Mouse (Mus musculus) heart, postnatal 0 days (tissue): Measurements from ENCODE around the gene 9330159F19Rik. TPM values are rescaled to one million over a fixed set of nuclear protein-coding genes. Genes with fewer than 3 reads are reported as not detected.

ENCODE experiments used
- ATAC-seq: fragments of 200-750 bp; cut with Nextera tagmentation; 2 replicates; pipeline ENCODE4 v1.8.0; 2017; ENCODE audit warnings: low read depth, moderate number of reproducible peaks, moderate library complexity; ENCODE audit not compliant: insufficient read depth
- DNase-seq: peaks from one replicate; pipeline ENCODE4 v3.0.0-alpha.2; 2016; ENCODE audit warnings: low spot score
- H3K27ac ChIP-seq: fragments of 300-500 bp; sonication (generic); 2 replicates; pipeline ENCODE4 v1.5.1; 2014; ENCODE audit warnings: low read depth, mild to moderate bottlenecking
- H3K27me3 ChIP-seq: fragments of 300-500 bp; sonication (generic); 2 replicates; pipeline ENCODE4 v1.6.1; 2014; ENCODE audit warnings: low read length, mixed read lengths; ENCODE audit not compliant: control insufficient read depth, insufficient read depth
- H3K36me3 ChIP-seq: fragments of 300-500 bp; sonication (generic); replicated peaks from 2 replicates; pipeline ENCODE4 v1.6.1; 2014; ENCODE audit warnings: low read length, mixed read lengths; ENCODE audit not compliant: control insufficient read depth, insufficient read depth
- H3K4me1 ChIP-seq: fragments of 300-500 bp; sonication (generic); 2 replicates; pipeline ENCODE4 v1.6.1; 2014; ENCODE audit warnings: antibody characterized with exemption; ENCODE audit not compliant: control insufficient read depth, insufficient read depth
- H3K4me2 ChIP-seq: fragments of 300-500 bp; sonication (generic); 2 replicates; pipeline ENCODE4 v1.6.1; 2014; ENCODE audit warnings: low read depth, mild to moderate bottlenecking, low read length, moderate library complexity
- H3K4me3 ChIP-seq: fragments of 300-500 bp; sonication (generic); 2 replicates; pipeline ENCODE4 v1.5.1; 2014; ENCODE audit warnings: low read depth, low read length
- H3K9ac ChIP-seq: fragments of 300-500 bp; sonication (generic); replicated peaks from 2 replicates; pipeline ENCODE4 v1.6.1; 2014; ENCODE audit warnings: low read depth, low read length, mixed read lengths
- H3K9me3 ChIP-seq: fragments of 300-500 bp; sonication (generic); replicated peaks from 2 replicates; pipeline ENCODE4 v1.6.1; 2016; ENCODE audit warnings: low read length; ENCODE audit not compliant: control insufficient read depth
- CTCF ChIP-seq: IDR thresholded peaks from 2 replicates; pipeline ENCODE4 v1.5.1; 2016; ENCODE audit warnings: antibody characterized with exemption, control low read depth, low read depth
- EP300 ChIP-seq: IDR thresholded peaks from 2 replicates; pipeline ENCODE4 v1.6.1; 2016; ENCODE audit warnings: antibody characterized with exemption, low read depth
- WGBS: fragments of 180-500 bp; shearing (Covaris S2); extraction: QIAGEN DNeasy Blood & Tissue Kit; methylation state at CpG from one replicate; pipeline ENCODE4 v1.1.7; 2014; 5-methylcytosine and 5-hydroxymethylcytosine counted together
- polyA plus RNA-seq: library from polyadenylated mRNA; unstranded; fragments of >200 nt; fragmentation: Nextera tagmentation; extraction: Ambion mirVana; gene quantifications from 2 replicates; pipeline ENCODE4 v1.2.1, GENCODE M21; 2015
- total RNA-seq: library from RNA; depleted of rRNA; stranded (reverse); fragments of >200 nt; gene quantifications from 2 replicates; pipeline ENCODE4 v1.2.3, GENCODE M21; 2014; ENCODE audit warnings: low replicate concordance

Gene 9330159F19Rik
- total and polyA plus RNA-seq, 2 experiments from 2014 or later = not detected

DNA sequence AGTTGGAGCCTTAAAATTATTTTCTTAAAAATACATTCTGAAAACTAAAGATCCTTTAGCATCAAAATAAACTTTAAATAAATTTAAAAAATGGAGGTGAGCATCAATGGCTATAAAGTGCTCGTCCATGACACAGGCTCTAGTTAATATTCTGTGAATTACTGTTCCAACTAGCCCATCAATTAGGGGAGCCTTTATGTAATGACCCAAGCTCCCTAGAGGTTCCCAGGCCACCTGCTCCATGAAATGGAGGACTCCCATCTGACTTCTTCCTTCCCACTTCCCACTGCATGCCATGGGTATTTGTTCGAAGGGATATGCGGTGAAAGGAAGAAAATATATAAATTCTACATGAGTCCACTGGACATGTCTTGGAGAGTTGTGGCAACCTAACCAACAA lies 31.2 kb upstream of the 9330159F19Rik start:
- no peak for DNase-seq
- no peak for ATAC-seq
- Histone ChIP-seq H3K36me3 (no peaks in the 10 kb centered on the region), H3K9ac (no peak overlapping the region), H3K4me1 (no peaks in the 10 kb centered on the region), H3K27me3 (no peaks in the 10 kb centered on the region), H3K27ac (no peak overlapping the region), H3K4me2 (no peak overlapping the region), H3K4me3 (no peak overlapping the region), H3K9me3 (no peaks in the 10 kb centered on the region)
- 85% methylated on average over 3 of the region's 3 CpGs for WGBS
- TF ChIP-seq CTCF (no peak), EP300 (no peak)

DNA sequence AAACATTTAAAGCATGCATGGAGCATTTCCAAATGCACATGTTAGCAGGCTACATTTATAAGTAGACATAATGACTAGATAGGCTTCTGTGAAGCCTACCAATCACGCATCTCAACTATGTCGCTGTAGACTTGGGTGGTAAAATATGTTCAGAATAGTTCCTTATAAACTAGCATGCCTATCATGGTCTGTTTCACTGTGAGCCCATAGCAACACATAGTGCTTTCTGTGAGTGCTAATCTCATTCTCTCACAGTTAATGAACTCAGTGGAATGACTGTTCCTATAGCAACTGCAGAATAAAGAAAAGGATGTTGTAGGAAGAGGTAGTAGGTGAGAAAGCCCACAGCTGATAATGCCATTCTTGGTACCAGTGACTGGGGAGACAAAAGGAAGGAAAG lies 30.4 kb upstream of the 9330159F19Rik start:
- no peak overlapping the region for H3K9ac ChIP-seq
- H3K27ac ChIP-seq = no peak overlapping the region
- no peak for TF ChIP-seq CTCF
- no peak for TF ChIP-seq EP300
- H3K4me2 ChIP-seq = no peak overlapping the region
- no peaks in the 10 kb centered on the region for H3K27me3 ChIP-seq
- no peak for DNase-seq
- ATAC-seq = no peak
- H3K9me3 ChIP-seq = no peaks in the 10 kb centered on the region
- no peaks in the 10 kb centered on the region for H3K4me1 ChIP-seq
- H3K36me3 ChIP-seq = no peaks in the 10 kb centered on the region
- WGBS = 84% methylated on average over 2 of the region's 2 CpGs
- no peak overlapping the region for H3K4me3 ChIP-seq

- no peaks in the 10 kb centered on the region for H3K27me3 ChIP-seq
- H3K36me3 ChIP-seq = no peaks in the 10 kb centered on the region
- TF ChIP-seq CTCF (no peak), EP300 (no peak)
- H3K27ac ChIP-seq = no peak overlapping the region
- ATAC-seq (no peak), DNase-seq (no peak)
- no peak overlapping the region for H3K9ac ChIP-seq
- H3K9me3 ChIP-seq = no peaks in the 10 kb centered on the region
- H3K4me2 ChIP-seq = no peak overlapping the region
- H3K4me1 ChIP-seq = no peaks in the 10 kb centered on the region
- no peak overlapping the region for H3K4me3 ChIP-seq
These were observed 17.6 kb upstream of the 9330159F19Rik start for GRCm38 (mm10) chr10:29193769-29194168.

DNA sequence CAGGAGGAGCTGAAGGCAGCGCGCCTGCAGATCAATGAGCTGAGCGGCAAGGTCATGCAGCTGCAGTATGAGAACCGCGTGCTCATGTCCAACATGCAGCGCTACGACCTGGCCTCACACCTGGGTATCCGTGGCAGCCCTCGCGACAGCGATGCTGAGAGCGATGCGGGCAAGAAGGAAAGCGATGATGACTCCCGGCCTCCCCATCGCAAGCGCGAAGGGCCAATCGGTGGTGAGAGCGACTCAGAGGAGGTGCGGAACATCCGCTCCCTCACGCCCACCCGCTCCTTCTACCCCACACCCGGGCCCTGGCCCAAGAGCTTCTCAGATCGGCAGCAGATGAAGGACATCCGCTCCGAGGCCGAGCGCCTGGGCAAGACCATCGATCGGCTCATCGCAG lies 14.6 kb upstream of the 9330159F19Rik start:
- H3K9ac ChIP-seq = no peak overlapping the region
- H3K27ac ChIP-seq = no peak overlapping the region
- H3K4me1 ChIP-seq = no peaks in the 10 kb centered on the region
- no peak overlapping the region for H3K4me3 ChIP-seq
- WGBS = 93% methylated on average over 33 of the region's 33 CpGs
- no peaks in the 10 kb centered on the region for H3K27me3 ChIP-seq
- no peak for DNase-seq
- no peak for TF ChIP-seq CTCF
- TF ChIP-seq EP300 = no peak
- no peak for ATAC-seq
- no peak overlapping the region for H3K4me2 ChIP-seq
- H3K9me3 ChIP-seq = no peaks in the 10 kb centered on the region
- no peaks in the 10 kb centered on the region for H3K36me3 ChIP-seq

- H3K9me3 ChIP-seq = no peaks in the 10 kb centered on the region
- no peak within 1 kb of the TSS for H3K27ac ChIP-seq
- DNase-seq (no peak), ATAC-seq (no peak)
- WGBS = 75% methylated on average over 7 of the region's 7 CpGs
- TF ChIP-seq CTCF = no peak
- TF ChIP-seq EP300 = no peak
- no peak within 1 kb of the TSS for H3K4me2 ChIP-seq
- H3K9ac ChIP-seq = no peak within 1 kb of the TSS
- H3K4me3 ChIP-seq = no peak within 1 kb of the TSS
- no peaks in the 10 kb centered on the region for H3K27me3 ChIP-seq
- H3K36me3 ChIP-seq = no peaks in the 10 kb centered on the region
- no peaks in the 10 kb centered on the region for H3K4me1 ChIP-seq
These were observed 12.8 kb upstream of the 9330159F19Rik start, which contains the start of gene Gm49353 for GRCm38 (mm10) chr10:29198642-29199041. Gm49353 (plus strand) TSS chr10:29198954.

DNA sequence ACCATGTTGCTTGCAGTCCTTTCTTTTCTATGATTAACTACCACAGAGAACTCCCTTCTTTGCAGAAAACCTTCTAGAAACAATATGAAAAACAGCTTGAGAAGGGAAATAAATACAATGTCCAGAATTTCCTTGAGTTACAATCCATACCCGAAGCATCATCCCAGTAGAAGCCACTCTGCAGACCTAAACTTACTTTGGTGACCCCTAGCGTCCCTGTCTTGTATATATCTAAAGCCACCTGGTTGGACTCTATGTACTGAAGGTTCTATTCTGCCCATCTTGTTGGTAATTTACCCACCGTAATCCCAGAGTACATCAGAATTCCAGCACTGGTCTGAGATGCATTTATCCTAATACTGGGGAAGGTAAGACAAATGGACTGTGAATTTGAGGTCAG lies 11.6 kb upstream of the 9330159F19Rik start:
- H3K4me2 ChIP-seq = no peak overlapping the region

More for the DNA sequence above, 11.6 kb upstream of the 9330159F19Rik start:
- whole genome bisulfite sequencing = 66% methylated on average over 3 of the region's 3 CpGs
- H3K4me3 ChIP-seq = no peak overlapping the region
- H3K27me3 ChIP-seq = no peaks in the 10 kb centered on the region
- H3K4me1 ChIP-seq = no peaks in the 10 kb centered on the region
- TF ChIP-seq CTCF = no peak
- TF ChIP-seq EP300 = no peak
- H3K27ac ChIP-seq = no peak overlapping the region
- no peaks in the 10 kb centered on the region for H3K9me3 ChIP-seq
- no peak overlapping the region for H3K9ac ChIP-seq
- no peaks in the 10 kb centered on the region for H3K36me3 ChIP-seq
- no peak for ATAC-seq
- no peak for DNase-seq
